Mouse (Mus musculus) c-Kit-positive CD71-positive TER-119-negative erythroid progenitor cells, embryonic 14.5 days (primary cell): Measurements from ENCODE around the gene Kif2a.
A peak's percentile ranks its signal among the peaks of the same experiment; 100 is the strongest.

Experiments
- DNase-seq: peaks from one replicate; pipeline ENCODE4 v3.0.0-alpha.2; 2013; ENCODE audit warnings: low read depth

Gene Kif2a

DNA sequence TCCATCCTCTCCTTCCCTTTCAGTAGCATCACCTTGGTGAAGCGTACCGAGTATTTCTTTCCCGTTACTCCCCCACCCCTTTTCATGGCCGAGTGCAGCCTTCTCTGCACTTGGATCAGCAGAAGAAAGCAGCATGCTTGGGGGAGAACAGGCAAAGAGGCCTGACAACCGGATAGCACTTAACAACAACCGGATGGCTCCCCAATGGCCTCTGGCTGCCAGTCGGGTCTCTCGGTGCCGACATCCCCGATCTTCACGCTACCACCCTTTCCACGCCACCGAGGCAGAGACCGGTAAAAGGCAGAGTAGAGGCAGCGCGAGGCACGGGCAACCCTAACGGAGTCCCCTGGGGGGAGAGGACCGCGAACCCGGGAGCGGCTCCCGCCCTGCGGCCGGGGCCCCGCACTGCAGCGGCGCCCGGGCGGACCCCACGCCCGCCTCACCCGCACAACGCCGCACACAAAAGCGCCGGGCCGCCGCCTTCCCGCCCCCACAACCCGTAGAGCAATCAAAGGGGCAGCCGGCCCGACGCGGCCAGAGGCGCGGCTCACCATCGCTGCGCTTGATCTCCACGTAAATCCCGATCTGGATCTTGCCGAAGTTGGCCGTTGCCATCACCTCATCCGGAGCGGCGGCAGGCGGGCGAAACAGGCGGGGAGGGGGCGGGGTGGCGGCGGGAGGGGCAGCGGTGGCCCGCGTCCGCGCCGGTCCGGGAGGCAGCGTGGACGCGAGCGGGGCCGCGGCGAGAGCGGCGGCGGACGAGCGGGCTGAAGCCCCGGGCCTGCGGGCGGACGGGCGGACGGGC is at the start of gene Kif2a:
Kif2a (minus strand) TSS at position 666 of the 805 bp plus-strand sequence.
- DNase-seq: no peak

DNA sequence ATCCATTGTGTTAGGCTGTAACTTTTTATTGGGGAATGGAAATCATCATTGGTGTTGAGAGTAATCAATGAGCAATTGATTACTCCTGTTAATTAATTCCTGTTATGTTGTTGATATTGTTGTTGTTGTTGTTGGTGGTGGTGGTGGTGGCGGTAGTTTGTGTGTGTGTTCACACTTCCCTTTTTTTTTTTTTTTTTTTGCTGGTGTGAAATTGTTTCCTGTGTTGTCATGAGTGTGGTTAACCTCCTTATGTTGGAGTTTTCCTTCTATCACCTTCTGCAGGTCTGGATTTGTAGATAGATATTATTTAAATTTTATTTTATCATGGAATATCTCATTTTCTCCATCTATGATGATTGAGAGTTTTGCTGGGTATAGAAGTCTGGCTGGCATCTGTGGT is 47.1 kb upstream of the Kif2a start:
- no peak for DNase-seq

GRCm38 (mm10) chr13:107065098-107065855 is 43.4 kb upstream of the Kif2a start:
- no peak for DNase-seq

DNA sequence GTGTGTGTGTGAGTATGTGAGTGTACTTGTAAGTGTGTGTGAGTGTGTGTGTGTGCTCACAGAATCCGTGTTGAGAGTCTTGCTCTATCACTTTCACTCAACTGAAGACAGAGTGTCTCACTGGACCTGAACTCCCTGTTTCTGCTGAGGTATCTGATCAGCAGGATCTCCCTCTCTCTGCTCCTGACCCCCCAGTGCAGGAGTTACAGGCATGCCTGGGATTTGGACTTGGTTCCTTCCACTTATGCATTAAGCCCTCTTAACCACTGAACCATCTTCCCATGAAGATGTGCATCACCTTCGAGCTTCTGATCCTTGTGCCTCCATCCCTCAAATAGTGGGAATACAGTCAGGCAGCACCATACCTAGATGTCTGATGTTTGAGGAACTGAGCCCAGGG is 42.3 kb upstream of the Kif2a start:
- DNase-seq: no peak

DNA sequence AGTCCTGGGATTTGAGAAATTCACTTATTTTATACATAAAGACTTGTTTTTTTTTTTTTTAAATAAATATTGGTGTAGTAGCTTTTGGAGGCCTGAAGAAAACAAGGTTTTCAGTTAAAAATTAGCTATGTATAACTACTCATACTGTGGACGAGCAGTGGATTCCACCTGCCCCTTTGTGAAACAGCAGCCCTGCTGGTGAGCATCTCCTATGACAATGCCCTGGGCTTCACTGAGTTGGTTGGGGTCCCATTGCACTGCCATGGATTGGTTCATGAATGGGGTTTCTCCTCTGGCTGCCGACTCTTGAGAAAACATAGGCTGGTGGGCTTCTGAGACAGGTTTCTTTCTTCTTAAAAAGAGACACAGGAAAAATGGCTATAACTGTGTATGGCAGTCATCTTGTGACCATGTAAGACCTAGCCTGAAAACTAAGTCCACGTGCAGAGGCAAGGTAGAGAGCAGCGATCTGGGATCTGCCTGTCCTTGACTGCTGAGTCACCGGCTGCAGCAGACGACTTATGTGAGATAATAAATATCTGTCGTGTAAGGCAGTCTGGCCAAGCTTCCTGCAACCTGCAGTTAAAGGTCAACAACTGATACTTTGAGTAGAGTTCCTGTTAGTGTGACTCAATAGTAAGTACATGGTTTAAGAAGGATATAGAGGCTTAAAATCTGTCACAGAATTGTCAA is 41.3 kb upstream of the Kif2a start:
- peak; percentile 72 for DNase-seq

- DNase-seq: no peak
These were observed 38.2 kb upstream of the Kif2a start for GRCm38 (mm10) chr13:107060098-107060497.

DNA sequence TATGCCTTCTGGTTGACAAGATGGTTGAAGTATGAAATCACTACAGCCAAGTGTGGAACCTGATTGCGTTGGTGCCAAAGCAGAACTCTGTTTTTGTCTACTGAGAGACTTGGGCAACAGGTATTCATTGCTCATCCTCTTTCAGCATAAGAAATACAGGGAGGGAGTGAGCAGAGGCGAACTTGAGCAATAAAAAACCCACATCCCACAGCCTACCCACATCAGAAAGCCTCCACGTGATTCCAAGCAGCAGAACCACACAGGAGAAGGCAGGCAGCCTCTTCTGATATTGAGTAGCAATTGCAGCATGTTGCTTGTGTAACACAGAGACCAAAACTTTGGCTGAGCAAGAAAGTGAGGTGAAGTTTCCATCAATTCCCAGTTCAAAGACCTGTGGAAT is 37.5 kb upstream of the Kif2a start:
- DNase-seq: no peak

GRCm38 (mm10) chr13:107056318-107056717 is 34.4 kb upstream of the Kif2a start:
- peak; percentile 55 for DNase-seq

- no peak for DNase-seq
These were observed 32.6 kb upstream of the Kif2a start for GRCm38 (mm10) chr13:107054496-107054895.

DNA sequence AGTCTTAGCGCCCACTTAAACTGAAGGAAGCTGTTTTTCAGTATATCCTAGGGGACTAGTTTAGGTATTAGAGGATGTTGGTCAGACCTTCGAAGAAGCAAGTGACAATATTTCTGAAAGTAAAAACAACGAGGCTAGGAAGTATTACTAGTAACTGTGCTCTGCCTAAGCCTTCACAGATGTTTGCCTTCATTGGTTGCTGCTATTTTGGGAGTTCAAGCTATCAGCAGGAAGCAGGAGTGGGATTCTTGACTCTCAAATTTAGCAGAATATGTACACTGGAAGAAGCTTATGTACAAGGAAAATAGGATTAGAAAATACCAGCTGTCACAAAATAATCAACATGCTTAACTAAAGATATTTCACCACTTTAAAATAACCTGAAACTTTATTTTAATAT is 29.4 kb upstream of the Kif2a start:
- no peak for DNase-seq

GRCm38 (mm10) chr13:107044229-107044628 is 22.3 kb upstream of the Kif2a start:
- DNase-seq: no peak

DNA sequence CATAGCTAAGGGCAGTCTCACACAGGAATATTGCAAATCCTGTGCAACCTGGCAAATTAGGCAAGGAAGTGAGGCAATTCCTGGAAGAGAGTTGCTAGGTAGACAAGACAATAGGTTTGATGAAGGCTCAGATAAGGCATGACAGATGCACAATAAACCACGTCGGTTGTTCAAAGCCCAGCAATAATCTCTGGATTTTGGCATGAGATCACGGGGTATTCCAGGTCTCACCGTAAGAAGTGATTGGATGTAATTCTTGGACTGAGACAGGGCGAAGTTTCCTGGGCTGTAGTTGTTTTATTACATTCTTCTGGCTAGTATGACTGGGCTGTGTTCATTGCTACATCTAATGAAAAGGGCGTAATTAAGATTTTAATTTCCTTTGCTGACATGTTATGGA is 20.6 kb upstream of the Kif2a start:
- no peak for DNase-seq

DNA sequence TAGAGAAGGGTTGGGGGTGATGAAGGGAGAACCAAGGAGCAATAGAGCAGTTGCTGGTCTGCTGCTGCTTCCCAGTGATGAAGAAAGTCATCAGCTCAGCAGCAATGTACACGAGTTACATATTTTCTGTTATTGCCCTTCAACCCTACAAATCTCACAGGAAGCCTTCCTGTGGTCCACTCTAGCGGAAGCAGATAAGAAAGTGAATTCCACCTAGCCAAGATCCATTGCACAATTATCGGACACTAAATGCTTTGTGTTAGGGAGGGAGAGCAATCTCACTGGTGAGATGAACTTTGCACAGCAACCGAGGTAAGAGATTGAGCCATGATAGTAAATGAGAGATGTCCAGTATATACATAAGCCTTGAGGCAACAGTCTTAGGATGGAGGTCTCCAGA is 17.6 kb upstream of the Kif2a start:
- DNase-seq: no peak

DNA sequence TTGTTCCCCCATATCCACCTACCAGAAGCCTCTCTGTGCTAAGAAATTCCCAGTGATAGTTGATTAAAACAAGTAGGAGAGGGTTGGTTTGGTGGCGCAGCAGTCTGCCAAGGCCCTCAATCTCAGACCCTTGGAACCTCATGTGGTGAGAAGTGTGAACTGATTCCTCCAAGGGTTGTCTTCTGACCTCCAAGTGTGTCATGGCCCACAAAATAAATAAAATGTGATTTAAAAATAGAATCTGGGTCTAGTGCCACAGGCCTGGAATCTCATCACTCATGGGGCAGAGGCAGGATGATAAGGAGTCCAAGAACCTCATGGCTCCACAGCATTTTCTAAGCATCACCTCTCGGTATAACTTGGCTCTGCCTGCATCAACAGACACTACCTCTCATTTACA is 16.4 kb upstream of the Kif2a start:
- no peak for DNase-seq

DNA sequence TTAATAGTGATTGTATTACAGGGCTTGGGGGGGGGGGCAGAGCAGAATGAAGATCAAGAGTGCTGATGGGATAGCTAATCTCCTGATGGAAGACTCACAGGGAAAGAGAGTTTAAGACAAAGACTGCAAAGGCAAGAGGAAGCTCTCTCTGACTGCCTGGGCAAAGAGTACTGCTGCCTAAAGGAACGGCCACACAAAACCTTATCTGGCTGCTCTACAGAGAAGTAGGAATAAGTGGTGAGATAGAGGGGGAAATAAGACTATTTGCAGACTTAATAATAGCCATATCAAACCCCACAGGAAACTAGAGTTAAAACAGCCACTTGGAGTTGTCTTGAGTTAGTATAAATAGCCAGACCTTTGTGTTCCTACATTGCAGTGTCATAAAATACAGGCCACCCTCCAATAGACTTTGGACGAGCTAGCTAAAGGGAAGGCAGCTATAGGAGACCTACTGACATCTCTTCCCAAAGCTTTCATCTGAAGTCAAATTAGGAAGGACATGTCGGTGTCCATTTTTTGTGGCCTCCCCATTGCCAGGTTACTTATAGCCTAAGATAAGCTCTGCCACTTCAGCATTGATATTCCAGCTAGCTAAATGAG is 13.7 kb upstream of the Kif2a start:
- DNase-seq: no peak

DNA sequence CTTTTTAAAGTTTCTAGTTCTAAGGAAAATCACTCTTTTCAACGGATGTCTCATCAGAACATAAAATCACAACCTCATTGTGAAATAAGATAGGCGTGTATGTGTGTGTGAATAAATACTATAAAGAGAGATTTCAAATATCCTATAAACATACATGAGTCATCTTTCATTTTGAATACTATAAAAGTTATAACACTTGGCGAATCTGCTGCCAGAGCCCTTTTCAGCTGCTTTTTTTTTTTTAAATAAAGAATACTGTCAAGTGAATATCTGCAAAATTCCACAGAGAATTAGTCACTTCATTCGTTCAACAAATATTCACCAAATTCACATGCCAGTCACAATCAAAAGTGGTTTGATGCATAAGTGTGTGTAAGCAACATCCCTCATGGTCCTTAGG is 13.2 kb upstream of the Kif2a start:
- DNase-seq: no peak

GRCm38 (mm10) chr13:107034028-107034920 is 12.3 kb upstream of the Kif2a start:
- no peak for DNase-seq

GRCm38 (mm10) chr13:107031228-107031627 is 9.3 kb upstream of the Kif2a start:
- no peak for DNase-seq

DNA sequence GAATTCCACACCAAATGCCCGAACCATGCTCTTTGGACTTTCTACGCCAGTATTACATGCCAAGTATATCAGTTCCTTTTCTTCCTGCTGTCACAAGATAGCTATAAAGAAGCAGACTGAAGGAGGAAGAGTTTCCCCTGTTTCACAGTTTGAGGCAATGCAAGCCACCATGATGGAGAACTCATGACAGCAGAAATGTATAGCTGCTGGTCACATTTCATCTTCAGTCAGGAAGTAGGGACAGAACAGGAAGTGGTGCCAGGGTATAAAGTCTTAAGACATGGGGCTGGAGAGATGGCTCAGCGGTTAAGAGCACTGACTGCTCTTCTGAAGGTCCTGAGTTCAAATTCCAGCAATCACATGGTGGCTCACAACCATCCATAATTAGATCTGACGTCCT is 5.3 kb upstream of the Kif2a start:
- DNase-seq: no peak

DNA sequence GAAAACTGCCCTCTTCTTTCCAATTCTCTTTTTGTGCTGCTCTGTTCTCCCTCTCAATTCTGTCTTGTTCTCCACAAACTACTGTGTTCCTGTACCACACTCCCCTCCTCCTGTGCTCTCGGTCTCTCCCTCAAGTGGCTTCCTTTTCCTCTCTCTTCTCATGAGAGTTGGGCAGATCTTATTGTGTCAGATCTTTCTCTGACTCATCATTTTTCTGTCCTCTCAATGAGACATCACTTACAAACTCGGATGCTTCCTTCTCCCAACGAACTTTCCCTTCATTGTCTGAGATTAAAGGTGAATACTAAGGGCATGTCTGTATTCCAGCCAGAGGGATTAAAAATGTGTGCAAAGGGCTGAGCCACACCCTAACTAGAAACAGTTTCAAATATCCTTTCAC is 3.7 kb upstream of the Kif2a start:
- DNase-seq: no peak
